Mouse (Mus musculus) cerebellum, adult 2 months (tissue): ENCODE data around the gene Gm5901.

Experiments
- CTCF ChIP-seq: fragments of 200-500 bp; IDR thresholded peaks from 2 replicates; pipeline ENCODE4 v1.5.1; 2011; ENCODE audit warnings: low read depth, mild to moderate bottlenecking, control low read depth, low read length, moderate library complexity, borderline replicate concordance; ENCODE audit not compliant: insufficient read depth
- POLR2A ChIP-seq: fragments of 200-500 bp; IDR thresholded peaks from 2 replicates; pipeline ENCODE4 v1.6.1; 2011; ENCODE audit warnings: low read length, control low read depth, borderline replicate concordance; ENCODE audit not compliant: insufficient read depth

DNA sequence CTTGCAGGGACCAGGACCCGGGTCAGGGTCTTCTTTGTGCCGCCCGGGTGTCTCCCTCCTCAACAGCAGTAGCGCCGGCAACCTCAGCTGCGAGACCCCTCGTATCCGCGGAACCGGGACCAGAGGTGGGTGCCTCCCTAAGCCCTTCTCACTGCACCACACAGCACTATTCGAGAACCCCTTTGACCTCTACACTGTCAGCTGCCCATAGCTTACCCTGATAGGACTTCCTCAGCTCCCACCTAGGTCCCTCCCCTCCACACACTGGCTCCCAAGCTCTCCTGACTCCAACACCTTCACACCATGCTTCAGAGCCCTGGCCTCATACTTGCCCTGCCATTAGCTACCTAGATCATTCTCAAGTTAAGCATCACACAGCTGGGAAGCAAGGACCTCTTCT is 51.2 kb downstream of the Gm5901 start:
- TF ChIP-seq POLR2A (no peak), CTCF (no peak)
